Mouse (Mus musculus): Measurements from ENCODE around the gene Atp4b. TPM values are rescaled to one million over a fixed set of nuclear protein-coding genes. Genes with fewer than 3 reads are reported as not detected.
A peak's percentile ranks its signal among the peaks of the same experiment; 100 is the strongest.
"Not testable (repeated sequence)": the region's sequence is repeated elsewhere in the genome, so short reads cannot be mapped to it uniquely, and the experiment has no call there.

Atp4b gene
- polyA plus RNA-seq, 1 experiment, result not detected

DNA sequence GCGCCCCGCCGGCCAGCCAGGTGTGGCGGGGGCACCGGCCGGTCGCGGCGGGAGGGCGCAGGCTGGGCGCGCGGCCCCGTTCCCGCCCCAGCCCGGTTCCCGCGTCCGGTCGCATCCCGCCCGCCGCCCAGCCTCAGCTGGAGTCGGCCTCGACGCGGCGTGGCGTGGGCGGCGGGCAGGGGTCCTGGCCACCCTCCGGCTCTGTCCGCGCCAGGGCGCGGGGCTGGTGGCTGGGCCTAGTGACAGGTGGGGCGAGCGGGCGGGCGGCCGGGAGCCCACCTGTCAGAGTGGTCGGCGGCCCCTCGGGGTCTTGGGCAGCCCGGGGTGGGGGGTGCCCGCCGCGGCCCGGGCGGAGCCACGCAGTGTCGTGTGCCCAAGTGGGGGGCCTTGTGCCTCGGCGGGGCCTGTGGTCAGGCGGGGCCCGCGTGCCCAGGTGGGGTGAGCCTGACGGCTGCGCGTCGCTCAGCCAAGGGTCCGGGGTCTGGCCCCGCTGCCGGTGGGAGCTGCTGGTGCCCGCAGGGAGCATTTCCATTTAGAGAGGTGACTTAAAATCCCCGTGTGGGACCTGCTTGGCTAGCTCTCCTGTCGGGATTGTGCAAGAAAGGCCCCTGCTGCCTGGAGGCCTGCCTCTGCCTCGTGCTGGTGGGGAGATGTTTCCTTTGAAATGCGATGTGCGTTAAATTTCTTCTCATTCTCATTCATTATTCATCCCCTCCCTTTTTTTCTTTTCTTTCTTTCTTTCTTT, 57.6 kb downstream of the Atp4b start:
- no peak for TF ChIP-seq MYOG (IDR thresholded peaks at IDR 0.05; ENCODE audit: control insufficient read depth, extremely low read depth, insufficient read length)
- TF ChIP-seq CTCF (IDR thresholded peaks at IDR 0.05; ENCODE audit: control insufficient read depth, insufficient read depth, insufficient read length), result no peak
- TF ChIP-seq FOSL1 (IDR thresholded peaks at IDR 0.05; ENCODE audit: insufficient read depth, low read length, poor library complexity, severe bottlenecking), result no peak
- no peak for TF ChIP-seq USF1 (IDR thresholded peaks at IDR 0.05; ENCODE audit: low read depth)
- no peak for TF ChIP-seq MYOD1 (IDR thresholded peaks at IDR 0.05; ENCODE audit: control insufficient read depth, insufficient read length, low read depth)
- peak; percentile 58 for TF ChIP-seq MAX (IDR thresholded peaks at IDR 0.05)
- peak; percentile 72 for TF ChIP-seq CEBPB (IDR thresholded peaks at IDR 0.05; ENCODE audit: low read depth)
- Histone ChIP-seq H3K27me3 (ENCODE audit: control insufficient read depth, insufficient read depth, insufficient read length) (no peaks in the 10 kb centered on the region), H3ac (ENCODE audit: control insufficient read depth, insufficient read length, low read depth) (peak overlapping the region; percentile 88)

DNA sequence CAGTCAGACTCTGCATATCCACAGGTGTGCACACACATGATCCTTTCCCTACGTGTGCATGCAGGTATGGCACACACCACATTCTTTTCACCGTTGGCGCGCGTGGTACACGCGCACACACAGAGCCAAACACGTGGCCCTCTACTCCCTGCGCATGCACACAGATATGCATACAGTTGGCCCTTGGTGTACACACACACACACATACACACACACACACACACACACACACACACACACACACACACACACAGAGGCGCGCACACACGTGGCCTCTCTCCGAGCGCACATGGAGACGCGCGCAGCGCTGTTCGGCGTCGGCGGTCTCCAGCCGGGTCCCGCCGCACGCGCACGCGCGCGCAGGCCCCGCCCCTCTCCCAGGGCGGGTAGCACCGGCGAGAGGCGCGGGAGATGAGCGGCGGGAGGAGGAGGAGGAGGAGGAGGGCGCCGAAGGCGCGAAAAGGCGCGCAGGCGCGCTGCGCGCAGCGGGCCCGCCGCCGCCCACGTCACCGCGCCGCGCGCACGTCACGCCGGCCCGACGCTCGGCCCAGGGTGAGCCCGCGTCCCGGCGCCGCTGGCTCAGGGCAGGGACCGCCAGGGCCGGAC, 58.3 kb downstream of the Atp4b start, which contains the start of gene Tfdp1:
TSS of gene Tfdp1 (plus strand) at position 497 of the 606 bp plus-strand sequence.
- H3K27me3 ChIP-seq (ENCODE audit: control insufficient read depth, insufficient read depth, insufficient read length), result no peaks in the 10 kb centered on the region
- H3K79me3 ChIP-seq (ENCODE audit: low read depth), result peaks cover 44% of the 10 kb centered on the region
- H3K36me3 ChIP-seq (ENCODE audit: control insufficient read depth, insufficient read depth), result peaks cover 37% of the 10 kb centered on the region
- TF ChIP-seq USF1 (IDR thresholded peaks at IDR 0.05; ENCODE audit: low read depth) (peak; percentile 32), MAX (IDR thresholded peaks at IDR 0.05) (peak; percentile 96), MYOG (IDR thresholded peaks at IDR 0.05; ENCODE audit: control insufficient read depth, extremely low read depth, insufficient read length) (no peak)
- peak within 1 kb of the TSS; percentile 88 for H3ac ChIP-seq (ENCODE audit: control insufficient read depth, insufficient read length, low read depth)
- peaks cover 47% of the 10 kb centered on the region for H3K79me2 ChIP-seq (ENCODE audit: control insufficient read depth, insufficient read depth)
- peak within 1 kb of the TSS; percentile 76 for H3K4me3 ChIP-seq (ENCODE audit: insufficient read depth, poor library complexity, severe bottlenecking)

More for the DNA sequence above, 57.6 kb downstream of the Atp4b start:
- Histone ChIP-seq H3K4me3 (ENCODE audit: insufficient read depth, poor library complexity, severe bottlenecking) (peak overlapping the region; percentile 76), H3K79me2 (ENCODE audit: control insufficient read depth, insufficient read depth) (peaks cover 54% of the 10 kb centered on the region), H3K79me3 (ENCODE audit: low read depth) (peaks cover 52% of the 10 kb centered on the region), H3K36me3 (ENCODE audit: control insufficient read depth, insufficient read depth) (peaks cover 44% of the 10 kb centered on the region)

DNA sequence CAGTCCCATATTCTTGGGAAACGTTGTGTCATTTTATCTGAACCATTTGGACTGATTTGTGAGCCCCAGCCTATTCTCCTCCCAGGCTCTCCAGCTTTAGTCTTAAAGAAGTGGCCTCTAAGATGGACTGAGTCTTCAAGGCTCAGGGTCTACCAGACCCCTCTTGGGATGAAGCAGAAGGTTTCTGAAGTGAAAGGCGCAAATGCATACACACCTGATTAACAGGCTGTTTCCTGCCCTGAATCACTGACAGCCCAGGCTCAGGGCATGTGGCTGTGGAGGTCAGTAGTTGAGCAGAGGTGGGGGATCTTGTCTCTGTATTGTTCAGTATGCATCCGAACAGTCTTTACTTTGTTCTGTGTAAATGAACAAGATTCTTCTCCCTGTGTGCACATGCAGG, 58.9 kb downstream of the Atp4b start:
- Histone ChIP-seq H3K79me3 (ENCODE audit: low read depth) (peaks cover 38% of the 10 kb centered on the region), H3K4me3 (ENCODE audit: insufficient read depth, poor library complexity, severe bottlenecking) (no peak overlapping the region), H3K79me2 (ENCODE audit: control insufficient read depth, insufficient read depth) (peaks cover 40% of the 10 kb centered on the region), H3ac (ENCODE audit: control insufficient read depth, insufficient read length, low read depth) (no peak overlapping the region), H3K36me3 (ENCODE audit: control insufficient read depth, insufficient read depth) (peaks cover 30% of the 10 kb centered on the region), H3K27me3 (ENCODE audit: control insufficient read depth, insufficient read depth, insufficient read length) (no peaks in the 10 kb centered on the region)
- no peak for TF ChIP-seq USF1 (IDR thresholded peaks at IDR 0.05; ENCODE audit: low read depth)
- no peak for TF ChIP-seq MAX (IDR thresholded peaks at IDR 0.05)
- no peak for TF ChIP-seq CTCF (IDR thresholded peaks at IDR 0.05; ENCODE audit: control insufficient read depth, insufficient read depth, insufficient read length)
- no peak for TF ChIP-seq MYOG (IDR thresholded peaks at IDR 0.05; ENCODE audit: control insufficient read depth, extremely low read depth, insufficient read length)
- TF ChIP-seq CEBPB (IDR thresholded peaks at IDR 0.05; ENCODE audit: low read depth), result no peak
- no peak for TF ChIP-seq MYOD1 (IDR thresholded peaks at IDR 0.05; ENCODE audit: control insufficient read depth, insufficient read length, low read depth)
- TF ChIP-seq FOSL1 (IDR thresholded peaks at IDR 0.05; ENCODE audit: insufficient read depth, low read length, poor library complexity, severe bottlenecking), result no peak

DNA sequence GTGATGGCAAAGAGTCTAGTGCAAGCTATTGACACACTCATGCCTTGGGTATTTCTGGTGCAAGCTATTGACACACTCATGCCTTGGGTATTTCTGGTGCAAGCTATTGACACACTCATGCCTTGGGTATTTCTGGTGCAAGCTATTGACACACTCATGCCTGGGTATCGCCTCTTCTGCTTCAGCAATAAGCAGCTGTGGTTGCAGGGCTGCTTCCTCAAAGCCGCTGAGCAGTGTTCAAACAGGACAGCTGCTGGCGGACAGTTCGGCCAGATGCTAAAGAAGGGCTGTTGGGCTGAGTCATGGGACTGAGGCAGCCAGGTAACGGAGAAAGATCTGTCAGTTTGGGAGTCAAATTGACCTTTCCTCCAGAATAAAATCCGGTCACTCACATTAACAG, 59.4 kb downstream of the Atp4b start:
- not testable (repeated sequence) for H3ac ChIP-seq (ENCODE audit: control insufficient read depth, insufficient read length, low read depth); H3K27me3 ChIP-seq (ENCODE audit: control insufficient read depth, insufficient read depth, insufficient read length); H3K4me3 ChIP-seq (ENCODE audit: insufficient read depth, poor library complexity, severe bottlenecking)
- H3K79me3 ChIP-seq (ENCODE audit: low read depth), result peaks cover 33% of the 10 kb centered on the region
- peak; percentile 19 for TF ChIP-seq MYOD1 (IDR thresholded peaks at IDR 0.05; ENCODE audit: control insufficient read depth, insufficient read length, low read depth)
- peaks cover 36% of the 10 kb centered on the region for H3K79me2 ChIP-seq (ENCODE audit: control insufficient read depth, insufficient read depth)
- H3K36me3 ChIP-seq (ENCODE audit: control insufficient read depth, insufficient read depth), result peaks cover 26% of the 10 kb centered on the region

Other genes with a start within 250 kb of the Atp4b start
- 352 TPM for gene Lamp1, start 237.7 kb downstream of the Atp4b start, polyA plus RNA-seq (2012; fragmentation: generic; extraction: Trizol)
- 3.5 TPM for gene Grtp1, start 196.2 kb downstream of the Atp4b start, polyA plus RNA-seq (2012; fragmentation: generic; extraction: Trizol)
- gene Adprhl1, start 142.7 kb downstream of the Atp4b start, polyA plus RNA-seq (2012; fragmentation: generic; extraction: Trizol), result 0.04 TPM
- gene Dcun1d2, start 108.7 kb downstream of the Atp4b start, polyA plus RNA-seq (2012; fragmentation: generic; extraction: Trizol), result 12.2 TPM
- gene Tmco3, start 108.6 kb downstream of the Atp4b start, polyA plus RNA-seq (2012; fragmentation: generic; extraction: Trizol), result 11.9 TPM
- 124 TPM for gene Tfdp1, start 58.1 kb downstream of the Atp4b start, polyA plus RNA-seq (2012; fragmentation: generic; extraction: Trizol)
- not detected for gene Grk1, start 8.3 kb upstream of the Atp4b start, polyA plus RNA-seq (2012; fragmentation: generic; extraction: Trizol)
- gene Tmem255b, start 38.4 kb upstream of the Atp4b start, polyA plus RNA-seq (2012; fragmentation: generic; extraction: Trizol), result not detected
- gene Gas6, start 97.7 kb upstream of the Atp4b start, polyA plus RNA-seq (2012; fragmentation: generic; extraction: Trizol), result 0.73 TPM
- not detected for gene 1700029H14Rik, start 165.6 kb upstream of the Atp4b start, polyA plus RNA-seq (2012; fragmentation: generic; extraction: Trizol)